Mouse (Mus musculus): ENCODE data around the gene Ubald2. TPM values are rescaled to one million over a fixed set of nuclear protein-coding genes. Genes with fewer than 3 reads are reported as not detected.
"Not testable (repeated sequence)": the region's sequence is repeated elsewhere in the genome, so short reads cannot be mapped to it uniquely, and the experiment has no call there.

The Ubald2 gene
- polyA plus RNA-seq, 1 experiment from 2014 or later: 37.9 TPM

- 0 out of 2 replicates have a peak, but pooled peaks cover 14% of the 10 kb centered on the region for H3K27me3 ChIP-seq (replicated peaks)
- WGBS: 94% methylated on average over 3 of the region's 3 CpGs
- ATAC-seq (ENCODE audit: insufficient read depth, low FRiP score, low read depth): no peak
- peaks cover 11% of the 10 kb centered on the region; the same call in 1 of the 2 replicates for H3K4me1 ChIP-seq
- H3K9ac ChIP-seq: no peak overlapping the region
- H3K36me3 ChIP-seq: no peaks in the 10 kb centered on the region
- H3K4me3 ChIP-seq (replicated peaks): no peak overlapping the region
- no peaks in the 10 kb centered on the region for H3K9me3 ChIP-seq
- H3K27ac ChIP-seq: no peak overlapping the region
- H3K4me2 ChIP-seq: no peak overlapping the region
Observed at GRCm38 (mm10) chr11:116449341-116449740, 15.4 kb downstream of the Ubald2 start.

- Histone ChIP-seq H3K27me3 (replicated peaks) (no peaks in the 10 kb centered on the region), H3K9me3 (no peaks in the 10 kb centered on the region), H3K27ac (no peak overlapping the region), H3K36me3 (no peaks in the 10 kb centered on the region), H3K4me1 (no peaks in the 10 kb centered on the region), H3K9ac (no peak overlapping the region), H3K4me2 (no peak overlapping the region), H3K4me3 (replicated peaks) (no peak overlapping the region)
- no peak for ATAC-seq (ENCODE audit: insufficient read depth, low FRiP score, low read depth)
- WGBS: 86% methylated on average over 10 of the region's 10 CpGs
Observed at GRCm38 (mm10) chr11:116453889-116454288, 20.0 kb downstream of the Ubald2 start.

- ATAC-seq (ENCODE audit: insufficient read depth, low FRiP score, low read depth): no peak
- no peak overlapping the region for H3K9ac ChIP-seq
- no peak overlapping the region for H3K4me3 ChIP-seq (replicated peaks)
- H3K27ac ChIP-seq: no peak overlapping the region
- H3K9me3 ChIP-seq: no peaks in the 10 kb centered on the region
- H3K36me3 ChIP-seq: no peaks in the 10 kb centered on the region
- no peaks in the 10 kb centered on the region for H3K27me3 ChIP-seq (replicated peaks)
- H3K4me1 ChIP-seq: no peaks in the 10 kb centered on the region
- no peak overlapping the region for H3K4me2 ChIP-seq
- 82% methylated on average over 8 of the region's 8 CpGs for WGBS
Observed at GRCm38 (mm10) chr11:116456234-116456633, 22.3 kb downstream of the Ubald2 start.

GRCm38 (mm10) chr11:116459786-116460185 is 25.9 kb downstream of the Ubald2 start:
- Histone ChIP-seq H3K36me3 (no peaks in the 10 kb centered on the region), H3K27me3 (replicated peaks) (no peaks in the 10 kb centered on the region), H3K9ac (no peak overlapping the region), H3K27ac (no peak overlapping the region), H3K4me3 (replicated peaks) (no peak overlapping the region), H3K9me3 (no peaks in the 10 kb centered on the region), H3K4me1 (no peaks in the 10 kb centered on the region), H3K4me2 (no peak overlapping the region)
- no peak for ATAC-seq (ENCODE audit: insufficient read depth, low FRiP score, low read depth)
- 65% methylated on average over 4 of the region's 4 CpGs for WGBS

GRCm38 (mm10) chr11:116463338-116463737 is 29.4 kb downstream of the Ubald2 start:
- ATAC-seq (ENCODE audit: insufficient read depth, low FRiP score, low read depth): no peak
- Histone ChIP-seq H3K4me3 (replicated peaks) (no peak overlapping the region), H3K4me2 (no peak overlapping the region), H3K9me3 (no peaks in the 10 kb centered on the region), H3K27me3 (replicated peaks) (no peaks in the 10 kb centered on the region), H3K27ac (no peak overlapping the region), H3K9ac (no peak overlapping the region), H3K4me1 (no peaks in the 10 kb centered on the region), H3K36me3 (no peaks in the 10 kb centered on the region)
- WGBS: 47% methylated on average over 5 of the region's 5 CpGs

GRCm38 (mm10) chr11:116463833-116464232 is 29.9 kb downstream of the Ubald2 start:
- H3K9ac ChIP-seq: no peak overlapping the region
- no peak overlapping the region for H3K4me3 ChIP-seq (replicated peaks)
- no peak overlapping the region for H3K4me2 ChIP-seq
- H3K36me3 ChIP-seq: no peaks in the 10 kb centered on the region
- WGBS: 8% methylated on average over 2 of the region's 2 CpGs
- no peaks in the 10 kb centered on the region for H3K4me1 ChIP-seq
- no peak overlapping the region for H3K27ac ChIP-seq
- peak; percentile 62; the same call in 1 of the 2 replicates for ATAC-seq (ENCODE audit: insufficient read depth, low FRiP score, low read depth)
- H3K9me3 ChIP-seq: no peaks in the 10 kb centered on the region
- no peaks in the 10 kb centered on the region for H3K27me3 ChIP-seq (replicated peaks)

- H3K36me3 ChIP-seq: peaks cover 14% of the 10 kb centered on the region
- no peak within 1 kb of the TSS for H3K4me3 ChIP-seq (replicated peaks)
- no peaks in the 10 kb centered on the region for H3K27me3 ChIP-seq (replicated peaks)
- H3K27ac ChIP-seq: no peak within 1 kb of the TSS
- H3K4me1 ChIP-seq: no peaks in the 10 kb centered on the region
- no peaks in the 10 kb centered on the region for H3K9me3 ChIP-seq
- WGBS: 49% methylated on average over 20 of the region's 20 CpGs
- H3K4me2 ChIP-seq: no peak within 1 kb of the TSS
- no peak for ATAC-seq (ENCODE audit: insufficient read depth, low FRiP score, low read depth)
- no peak within 1 kb of the TSS for H3K9ac ChIP-seq
Observed at GRCm38 (mm10) chr11:116466141-116466540, 32.2 kb downstream of the Ubald2 start, which contains the start of gene Qrich2. Gene Qrich2 (minus strand): TSS chr11:116466241.

- not testable (repeated sequence) for H3K27ac ChIP-seq; H3K27me3 ChIP-seq (replicated peaks); H3K4me2 ChIP-seq; H3K9me3 ChIP-seq; H3K4me1 ChIP-seq; H3K9ac ChIP-seq; ATAC-seq (ENCODE audit: insufficient read depth, low FRiP score, low read depth); H3K4me3 ChIP-seq (replicated peaks)
- H3K36me3 ChIP-seq: peaks cover 33% of the 10 kb centered on the region
- WGBS: 66% methylated on average over 3 of the region's 3 CpGs
Observed at GRCm38 (mm10) chr11:116468338-116468737, 34.4 kb downstream of the Ubald2 start.

GRCm38 (mm10) chr11:116470249-116470648 is 36.4 kb downstream of the Ubald2 start:
- Histone ChIP-seq H3K9ac (no peak overlapping the region), H3K4me2 (no peak overlapping the region), H3K27me3 (replicated peaks) (no peaks in the 10 kb centered on the region), H3K27ac (no peak overlapping the region), H3K4me3 (replicated peaks) (no peak overlapping the region), H3K4me1 (no peaks in the 10 kb centered on the region), H3K36me3 (peaks cover 48% of the 10 kb centered on the region), H3K9me3 (no peaks in the 10 kb centered on the region)
- ATAC-seq (ENCODE audit: insufficient read depth, low FRiP score, low read depth): no peak
- 88% methylated on average over 3 of the region's 3 CpGs for WGBS

- Histone ChIP-seq H3K27me3 (replicated peaks) (no peaks in the 10 kb centered on the region), H3K4me3 (replicated peaks) (no peak overlapping the region), H3K4me2 (no peak overlapping the region), H3K27ac (no peak overlapping the region), H3K9ac (no peak overlapping the region), H3K36me3 (peaks cover 49% of the 10 kb centered on the region), H3K4me1 (no peaks in the 10 kb centered on the region), H3K9me3 (no peaks in the 10 kb centered on the region)
- ATAC-seq (ENCODE audit: insufficient read depth, low FRiP score, low read depth): no peak
- 84% methylated on average over 4 of the region's 4 CpGs for WGBS
Observed at GRCm38 (mm10) chr11:116470896-116471295, 37.0 kb downstream of the Ubald2 start.

GRCm38 (mm10) chr11:116472275-116472674 is 38.4 kb downstream of the Ubald2 start:
- Histone ChIP-seq H3K36me3 (peaks cover 53% of the 10 kb centered on the region), H3K4me2 (no peak overlapping the region), H3K9me3 (no peaks in the 10 kb centered on the region), H3K27ac (no peak overlapping the region), H3K4me3 (replicated peaks) (no peak overlapping the region), H3K9ac (no peak overlapping the region), H3K4me1 (no peaks in the 10 kb centered on the region), H3K27me3 (replicated peaks) (no peaks in the 10 kb centered on the region)
- WGBS: 73% methylated on average over 4 of the region's 4 CpGs
- no peak for ATAC-seq (ENCODE audit: insufficient read depth, low FRiP score, low read depth)

- no peak overlapping the region for H3K4me3 ChIP-seq (replicated peaks)
- H3K9ac ChIP-seq: no peak overlapping the region
- H3K27me3 ChIP-seq (replicated peaks): no peaks in the 10 kb centered on the region
- H3K27ac ChIP-seq: no peak overlapping the region
- H3K4me2 ChIP-seq: no peak overlapping the region
- H3K9me3 ChIP-seq: no peaks in the 10 kb centered on the region
- H3K36me3 ChIP-seq: peaks cover 63% of the 10 kb centered on the region
- no peak for ATAC-seq (ENCODE audit: insufficient read depth, low FRiP score, low read depth)
- H3K4me1 ChIP-seq: no peaks in the 10 kb centered on the region; the same call in 1 of the 2 replicates
- WGBS: 93% methylated on average over 10 of the region's 10 CpGs
Observed at GRCm38 (mm10) chr11:116476041-116476440, 42.1 kb downstream of the Ubald2 start.

- Histone ChIP-seq H3K9me3 (no peaks in the 10 kb centered on the region), H3K36me3 (peaks cover 64% of the 10 kb centered on the region), H3K27me3 (replicated peaks) (no peaks in the 10 kb centered on the region), H3K4me1 (no peaks in the 10 kb centered on the region; the same call in 1 of the 2 replicates), H3K4me2 (no peak overlapping the region), H3K4me3 (replicated peaks) (no peak overlapping the region), H3K27ac (no peak overlapping the region), H3K9ac (no peak overlapping the region)
- 88% methylated on average over 6 of the region's 6 CpGs for WGBS
- ATAC-seq (ENCODE audit: insufficient read depth, low FRiP score, low read depth): no peak
Observed at GRCm38 (mm10) chr11:116476696-116477095, 42.8 kb downstream of the Ubald2 start.

Measured in stomach, embryonic 15.5 days (tissue).